ENCODE assay signal across 13 mouse cellular contexts in the genomic region with DNA sequence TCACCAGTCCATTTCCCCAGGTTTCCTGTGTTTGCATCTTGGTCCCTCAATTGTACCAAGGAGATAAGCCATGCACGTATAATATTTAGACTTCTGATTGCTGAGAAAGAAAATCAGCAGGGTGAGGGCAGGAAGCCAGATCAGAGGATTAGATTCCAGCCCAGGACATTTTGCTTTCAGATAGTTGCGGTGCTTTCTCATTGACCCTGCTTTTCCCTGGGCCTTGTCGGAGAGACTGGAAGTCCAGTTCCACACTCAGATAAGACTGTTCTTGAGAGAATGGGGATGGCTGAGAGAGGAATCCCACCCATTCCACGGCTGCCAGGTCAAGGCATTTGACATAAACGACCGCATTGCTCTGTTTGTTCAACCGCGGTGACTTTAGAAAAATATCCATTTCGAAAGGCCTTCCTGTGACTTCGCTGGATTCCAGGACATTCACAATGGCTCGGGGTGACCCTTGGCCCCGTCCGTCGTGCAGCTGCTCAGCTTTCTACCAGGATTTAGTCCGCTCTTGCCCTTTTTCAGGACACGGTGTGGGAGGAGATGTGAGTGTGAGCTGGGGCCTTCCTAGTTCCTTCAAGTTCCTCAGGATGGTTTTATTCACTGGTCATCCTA. TPM values are rescaled to one million over a fixed set of nuclear protein-coding genes. Genes with fewer than 3 reads are reported as not detected.
DNase-seq lines count a peak whose midpoint lies in the region; ATAC-seq and TF ChIP-seq lines count a peak whose summit lies in the region.
"Had no signal": no experiment of that assay in that cellular context is flagged by ENCODE, and none has a peak within 500 bp of the region (broad histone marks: within the 10 kb centered on the region; RNA-seq: fewer than 3 reads in every experiment).

No protein-coding gene starts in this region.

- peak; percentile 55 for DNase-seq in kidney, adult 18-20 months
- no peak for DNase-seq in kidney, adult 11 months
- DNase-seq in stomach, postnatal 0 days (ENCODE audit: low spot score) = no peak
- peak; percentile 37 for DNase-seq in heart, postnatal 4 days
- DNase-seq in yolk sac, embryonic 10.5 days (ENCODE audit: low spot score) = peak; percentile 75
- no peak for DNase-seq in left cerebral cortex, postnatal 25 days (ENCODE audit: low spot score in 2 of 2)
- DNase-seq: cerebellum, adult 11 months; gastrocnemius, postnatal 25 days; layer of hippocampus, adult 9-11 months had no signal

- H3K9me3 ChIP-seq in stomach, embryonic 16.5 days (replicated peaks; ENCODE audit: control insufficient read depth, low read length) = no peaks in the 10 kb centered on the region
- no peaks in the 10 kb centered on the region for H3K9me3 ChIP-seq in stomach, postnatal 0 days (ENCODE audit: control insufficient read depth, low read length)

- intact Hi-C loops in left cerebral cortex, postnatal 25 days (cut with DNase I) = no loop called here

- peaks cover 15% of the 10 kb centered on the region for H3K4me1 ChIP-seq in stomach, embryonic 16.5 days (ENCODE audit: control insufficient read depth, insufficient read depth, low read length)
- H3K4me1 ChIP-seq in stomach, postnatal 0 days (replicated peaks; ENCODE audit: control insufficient read depth, insufficient read depth) = peaks cover 4% of the 10 kb centered on the region

- no peaks in the 10 kb centered on the region for H3K27me3 ChIP-seq in stomach, embryonic 16.5 days (ENCODE audit: control insufficient read depth, insufficient read depth, low read length)
- no peaks in the 10 kb centered on the region for H3K27me3 ChIP-seq in stomach, postnatal 0 days (ENCODE audit: control insufficient read depth, insufficient read depth, low read length)
- H3K27me3 ChIP-seq: Patski had no signal

- no peak overlapping the region for H3K4me3 ChIP-seq in stomach, embryonic 16.5 days (replicated peaks; ENCODE audit: low read length)
- H3K4me3 ChIP-seq in stomach, postnatal 0 days (ENCODE audit: low read depth, low read length) = no peak overlapping the region

- no peaks in the 10 kb centered on the region for H3K36me3 ChIP-seq in stomach, embryonic 16.5 days (ENCODE audit: control insufficient read depth, insufficient read depth, low read length)
- H3K36me3 ChIP-seq in stomach, postnatal 0 days (ENCODE audit: control insufficient read depth, insufficient read depth, low read length) = no peaks in the 10 kb centered on the region

- 37% methylated on average over 16 of the region's 16 CpGs for WGBS in stomach, embryonic 16.5 days
- 39% methylated on average over 16 of the region's 16 CpGs for WGBS in stomach, postnatal 0 days

- H3K4me2 ChIP-seq in stomach, embryonic 16.5 days (ENCODE audit: low read depth, low read length) = no peak overlapping the region
- H3K4me2 ChIP-seq in stomach, postnatal 0 days (replicated peaks; ENCODE audit: low read depth) = no peak overlapping the region

- H3K9ac ChIP-seq in stomach, embryonic 16.5 days (ENCODE audit: low read length) = no peak overlapping the region
- H3K9ac ChIP-seq in stomach, postnatal 0 days (ENCODE audit: low read length) = no peak overlapping the region

- no peak for TF ChIP-seq CTCF in stomach, postnatal 0 days (IDR thresholded peaks at IDR 0.05; ENCODE audit: low read depth)

- H3K27ac ChIP-seq in stomach, embryonic 16.5 days (ENCODE audit: low read length) = peak overlapping the region; percentile 59
- no peak overlapping the region; the same call in 1 of the 2 replicates for H3K27ac ChIP-seq in stomach, postnatal 0 days (replicated peaks)

- TF ChIP-seq EP300 in stomach, postnatal 0 days (optimal IDR thresholded peaks at IDR 0.05) = no peak

- ATAC-seq in stomach, embryonic 16.5 days (ENCODE audit: insufficient read depth, low FRiP score) = no peak
- no peak for ATAC-seq in stomach, postnatal 0 days (ENCODE audit: low FRiP score, low TSS enrichment)
- ATAC-seq in megakaryocyte, adult 5-6 weeks (ENCODE audit: poor library complexity, severe bottlenecking) = no peak
- ATAC-seq: Patski had no signal

RNA-seq across cellular contexts. Expression of a gene that starts 50.2 kb away (rescaled TPM):
- 5.4 and 6.9 TPM in 2 replicates for polyA plus RNA-seq in stomach, embryonic 16.5 days (2015; fragmentation: Nextera tagmentation; extraction: Ambion mirVana)
- 7.8 and 9.5 TPM in 2 replicates for polyA plus RNA-seq in stomach, postnatal 0 days (2015; fragmentation: Nextera tagmentation; extraction: Ambion mirVana)
- total RNA-seq in heart, postnatal 4 days (2021) = 10 to 100 TPM; 86.0 to 87.2 TPM
- 0.18 and 1.6 TPM in 2 replicates for total RNA-seq in megakaryocyte, adult 5-6 weeks (2015)
- 0.26 and 0.49 TPM in 2 replicates for total RNA-seq in megakaryocyte, adult 5-6 weeks (2017)
- 10 to 100 TPM; 12.5 to 17.6 TPM for total RNA-seq in left cerebral cortex, postnatal 25 days (2021)
- total RNA-seq: CH12.LX had no signal

Comparison
In these comparisons a context has a peak if more than half of its experiments do, and no peak if none do; other contexts are left out.
1. DNase-seq: peak in kidney, adult 18-20 months (single experiment), heart, postnatal 4 days (single experiment) and yolk sac, embryonic 10.5 days (single experiment); none in kidney, adult 11 months (single experiment), stomach, postnatal 0 days (single experiment) and left cerebral cortex, postnatal 25 days (0 of 2).
2. RNA of a gene that starts 50.2 kb away (total RNA-seq): 86.0 to 87.2 TPM in heart, postnatal 4 days and 12.5 to 17.6 TPM in left cerebral cortex, postnatal 25 days; 0.18 to 1.6 TPM in megakaryocyte, adult 5-6 weeks; every median in the first group is over 4 times any median in the second.